Mouse (Mus musculus) kidney, embryonic 15.5 days (tissue): ENCODE results near the gene Lipt2. TPM values are rescaled to one million over a fixed set of nuclear protein-coding genes. Genes with fewer than 3 reads are reported as not detected.

ENCODE experiments used
- ATAC-seq: fragments of 200-750 bp; cut with Nextera tagmentation; replicated peaks from 2 replicates; pipeline ENCODE4 v1.8.0; 2017; ENCODE audit warnings: moderate TSS enrichment; ENCODE audit not compliant: low FRiP score
- H3K27ac ChIP-seq: fragments of 300-500 bp; sonication (generic); 2 replicates; pipeline ENCODE4 v1.5.1; 2015; ENCODE audit warnings: mild to moderate bottlenecking, inconsistent platforms
- H3K27me3 ChIP-seq: fragments of 300-500 bp; sonication (generic); 2 replicates; pipeline ENCODE4 v1.6.1; 2015; ENCODE audit warnings: inconsistent platforms
- H3K36me3 ChIP-seq: fragments of 300-500 bp; sonication (generic); 2 replicates; pipeline ENCODE4 v1.6.1; 2015; ENCODE audit warnings: inconsistent platforms
- H3K4me1 ChIP-seq: fragments of 300-500 bp; sonication (generic); 2 replicates; pipeline ENCODE4 v1.6.1; 2015; ENCODE audit warnings: inconsistent platforms
- H3K4me2 ChIP-seq: fragments of 300-500 bp; sonication (generic); 2 replicates; pipeline ENCODE4 v1.6.1; 2015; ENCODE audit warnings: moderate library complexity, mild to moderate bottlenecking, inconsistent platforms
- H3K4me3 ChIP-seq: fragments of 300-500 bp; sonication (generic); replicated peaks from 2 replicates; pipeline ENCODE4 v1.5.1; 2015; ENCODE audit warnings: mild to moderate bottlenecking, inconsistent platforms
- H3K9ac ChIP-seq: fragments of 300-500 bp; sonication (generic); 2 replicates; pipeline ENCODE4 v1.6.1; 2015; ENCODE audit warnings: mild to moderate bottlenecking, inconsistent platforms
- H3K9me3 ChIP-seq: fragments of 300-500 bp; sonication (generic); replicated peaks from 2 replicates; pipeline ENCODE4 v1.6.1; 2016; ENCODE audit warnings: inconsistent platforms
- WGBS: fragments of 180-500 bp; shearing (Covaris S2); methylation state at CpG from one replicate; pipeline ENCODE4 v1.1.7; 2015; ENCODE audit warnings: mixed read lengths; 5-methylcytosine and 5-hydroxymethylcytosine counted together
- polyA plus RNA-seq: library from polyadenylated mRNA; unstranded; fragments of >200 nt; fragmentation: Nextera tagmentation; extraction: Ambion mirVana; gene quantifications from 2 replicates; pipeline ENCODE4 v1.2.1, GENCODE M21; 2015

Lipt2 gene
- polyA plus RNA-seq, 1 experiment from 2014 or later, result 21.5 TPM

GRCm38 (mm10) chr7:100176269-100176668, 17.2 kb downstream of the Lipt2 start, which contains the start of gene Kcne3:
Gene Kcne3 (plus strand): TSS chr7:100176502.
- WGBS, result 70% methylated on average over 3 of the region's 3 CpGs

GRCm38 (mm10) chr7:100178016-100178890, 19.2 kb downstream of the Lipt2 start:
- WGBS, result 10% methylated on average over 30 of the region's 30 CpGs
- no peak overlapping the region for H3K27ac ChIP-seq
- peak; percentile 79 for ATAC-seq

More at GRCm38 (mm10) chr7:100176269-100176668, 17.2 kb downstream of the Lipt2 start, which contains the start of gene Kcne3:
- H3K27me3 ChIP-seq, result peaks cover 48% of the 10 kb centered on the region
- H3K27ac ChIP-seq, result no peak within 1 kb of the TSS
- no peak within 1 kb of the TSS for H3K4me3 ChIP-seq
- H3K9ac ChIP-seq, result no peak within 1 kb of the TSS
- no peak for ATAC-seq
- no peaks in the 10 kb centered on the region for H3K36me3 ChIP-seq
- no peak within 1 kb of the TSS for H3K4me2 ChIP-seq
- peaks cover 15% of the 10 kb centered on the region for H3K4me1 ChIP-seq
- no peaks in the 10 kb centered on the region for H3K9me3 ChIP-seq

GRCm38 (mm10) chr7:100178891-100179233, 19.8 kb downstream of the Lipt2 start:
- no peaks in the 10 kb centered on the region for H3K9me3 ChIP-seq
- ATAC-seq, result no peak
- peaks cover 15% of the 10 kb centered on the region for H3K4me1 ChIP-seq
- WGBS, result under 1% methylated on average over 15 of the region's 15 CpGs
- H3K27ac ChIP-seq, result no peak overlapping the region
- peaks cover 48% of the 10 kb centered on the region for H3K27me3 ChIP-seq
- H3K4me2 ChIP-seq, result peak overlapping the region; percentile 70
- peak overlapping the region; percentile 33; the same call in 1 of the 2 replicates for H3K9ac ChIP-seq
- H3K36me3 ChIP-seq, result no peaks in the 10 kb centered on the region
- peak overlapping the region; percentile 43 for H3K4me3 ChIP-seq

More at GRCm38 (mm10) chr7:100178016-100178890, 19.2 kb downstream of the Lipt2 start:
- no peaks in the 10 kb centered on the region for H3K36me3 ChIP-seq
- peaks cover 48% of the 10 kb centered on the region for H3K27me3 ChIP-seq
- H3K9ac ChIP-seq, result peak overlapping the region; percentile 33; the same call in 1 of the 2 replicates
- H3K9me3 ChIP-seq, result no peaks in the 10 kb centered on the region
- H3K4me1 ChIP-seq, result peaks cover 15% of the 10 kb centered on the region
- peak overlapping the region; percentile 43 for H3K4me3 ChIP-seq
- H3K4me2 ChIP-seq, result peak overlapping the region; percentile 70

GRCm38 (mm10) chr7:100179394-100179793, 20.3 kb downstream of the Lipt2 start:
- Histone ChIP-seq H3K4me3 (peak overlapping the region; percentile 43), H3K27ac (no peak overlapping the region), H3K9ac (no peak overlapping the region), H3K9me3 (no peaks in the 10 kb centered on the region), H3K36me3 (no peaks in the 10 kb centered on the region), H3K4me2 (peak overlapping the region; percentile 70), H3K27me3 (peaks cover 48% of the 10 kb centered on the region), H3K4me1 (peaks cover 15% of the 10 kb centered on the region)
- no peak for ATAC-seq
- 65% methylated on average over 7 of the region's 7 CpGs for WGBS

- H3K9ac ChIP-seq, result no peak overlapping the region
- no peaks in the 10 kb centered on the region for H3K36me3 ChIP-seq
- H3K27ac ChIP-seq, result no peak overlapping the region
- H3K4me3 ChIP-seq, result no peak overlapping the region
- ATAC-seq, result no peak
- no peak overlapping the region for H3K4me2 ChIP-seq
- peaks cover 15% of the 10 kb centered on the region for H3K4me1 ChIP-seq
- no peaks in the 10 kb centered on the region for H3K9me3 ChIP-seq
- WGBS, result 68% methylated on average over 7 of the region's 7 CpGs
- peaks cover 48% of the 10 kb centered on the region for H3K27me3 ChIP-seq
These were observed 20.8 kb downstream of the Lipt2 start for GRCm38 (mm10) chr7:100179836-100180407.

- WGBS, result 85% methylated on average over 2 of the region's 2 CpGs
- Histone ChIP-seq H3K4me2 (no peak overlapping the region), H3K36me3 (no peaks in the 10 kb centered on the region), H3K27me3 (peaks cover 45% of the 10 kb centered on the region), H3K9me3 (no peaks in the 10 kb centered on the region), H3K4me1 (peaks cover 15% of the 10 kb centered on the region), H3K27ac (no peak overlapping the region), H3K4me3 (no peak overlapping the region), H3K9ac (no peak overlapping the region)
- ATAC-seq, result no peak
These were observed 22.1 kb downstream of the Lipt2 start for GRCm38 (mm10) chr7:100181176-100181575.

GRCm38 (mm10) chr7:100181614-100182013, 22.5 kb downstream of the Lipt2 start:
- H3K4me2 ChIP-seq, result no peak overlapping the region
- H3K36me3 ChIP-seq, result no peaks in the 10 kb centered on the region
- H3K9ac ChIP-seq, result no peak overlapping the region
- peaks cover 43% of the 10 kb centered on the region for H3K27me3 ChIP-seq
- 49% methylated on average over 3 of the region's 3 CpGs for WGBS
- H3K4me3 ChIP-seq, result no peak overlapping the region
- no peaks in the 10 kb centered on the region for H3K9me3 ChIP-seq
- peaks cover 15% of the 10 kb centered on the region for H3K4me1 ChIP-seq
- H3K27ac ChIP-seq, result no peak overlapping the region
- ATAC-seq, result no peak

GRCm38 (mm10) chr7:100182388-100182787, 23.3 kb downstream of the Lipt2 start:
- peaks cover 15% of the 10 kb centered on the region for H3K4me1 ChIP-seq
- H3K27me3 ChIP-seq, result peaks cover 36% of the 10 kb centered on the region
- no peak overlapping the region for H3K4me3 ChIP-seq
- no peaks in the 10 kb centered on the region for H3K36me3 ChIP-seq
- H3K9ac ChIP-seq, result no peak overlapping the region
- H3K4me2 ChIP-seq, result no peak overlapping the region
- WGBS, result 78% methylated on average over 3 of the region's 3 CpGs
- H3K9me3 ChIP-seq, result no peaks in the 10 kb centered on the region
- no peak for ATAC-seq
- no peak overlapping the region for H3K27ac ChIP-seq

GRCm38 (mm10) chr7:100187601-100188000, 28.5 kb downstream of the Lipt2 start:
- no peak overlapping the region for H3K9ac ChIP-seq
- H3K9me3 ChIP-seq, result no peaks in the 10 kb centered on the region
- H3K27ac ChIP-seq, result no peak overlapping the region
- no peak overlapping the region for H3K4me3 ChIP-seq
- WGBS, result 25% methylated on average over 7 of the region's 7 CpGs
- H3K4me1 ChIP-seq, result peaks cover 4% of the 10 kb centered on the region; the same call in 1 of the 2 replicates
- no peak for ATAC-seq
- no peak overlapping the region for H3K4me2 ChIP-seq
- H3K36me3 ChIP-seq, result no peaks in the 10 kb centered on the region
- H3K27me3 ChIP-seq, result no peaks in the 10 kb centered on the region

GRCm38 (mm10) chr7:100190167-100190566, 31.1 kb downstream of the Lipt2 start:
- no peak for ATAC-seq
- no peak overlapping the region for H3K4me3 ChIP-seq
- no peak overlapping the region for H3K4me2 ChIP-seq
- H3K27ac ChIP-seq, result no peak overlapping the region
- no peak overlapping the region for H3K9ac ChIP-seq
- H3K4me1 ChIP-seq, result peaks cover 4% of the 10 kb centered on the region; the same call in 1 of the 2 replicates
- 0 out of 2 replicates have a peak, but pooled peaks cover 3% of the 10 kb centered on the region for H3K27me3 ChIP-seq
- H3K36me3 ChIP-seq, result no peaks in the 10 kb centered on the region
- WGBS, result 34% methylated on average over 4 of the region's 4 CpGs
- no peaks in the 10 kb centered on the region for H3K9me3 ChIP-seq

GRCm38 (mm10) chr7:100190778-100191177, 31.7 kb downstream of the Lipt2 start:
- WGBS, result 4% methylated on average over 4 of the region's 4 CpGs
- peaks cover 4% of the 10 kb centered on the region; the same call in 1 of the 2 replicates for H3K4me1 ChIP-seq
- no peak overlapping the region for H3K9ac ChIP-seq
- no peak overlapping the region for H3K4me2 ChIP-seq
- no peaks in the 10 kb centered on the region for H3K9me3 ChIP-seq
- H3K4me3 ChIP-seq, result no peak overlapping the region
- ATAC-seq, result no peak
- H3K36me3 ChIP-seq, result no peaks in the 10 kb centered on the region
- H3K27me3 ChIP-seq, result 0 out of 2 replicates have a peak, but pooled peaks cover 3% of the 10 kb centered on the region
- no peak overlapping the region for H3K27ac ChIP-seq

GRCm38 (mm10) chr7:100201191-100201590, 42.1 kb downstream of the Lipt2 start:
- Histone ChIP-seq H3K36me3 (no peaks in the 10 kb centered on the region), H3K4me3 (no peak overlapping the region), H3K4me1 (0 out of 2 replicates have a peak, but pooled peaks cover 7% of the 10 kb centered on the region), H3K9ac (no peak overlapping the region), H3K27me3 (no peaks in the 10 kb centered on the region), H3K4me2 (no peak overlapping the region), H3K9me3 (no peaks in the 10 kb centered on the region), H3K27ac (no peak overlapping the region)
- ATAC-seq, result no peak
- WGBS, result 87% methylated on average over 3 of the region's 3 CpGs
